Mouse (Mus musculus) CD4-positive helper T cell, adult 2 months (primary cell): Measurements from ENCODE around the gene Dok3.
"Not testable (repeated sequence)": the region's sequence is repeated elsewhere in the genome, so short reads cannot be mapped to it uniquely, and the experiment has no call there.

ENCODE experiments used
- DNase-seq: peaks from one replicate; pipeline ENCODE4 v3.0.0-alpha.2; 2012; ENCODE audit warnings: low read depth, missing footprints, low spot score

Dok3 gene

GRCm38 (mm10) chr13:55529198-55529915 is at the start of gene Dok3:
Gene Dok3, minus strand, starts transcription at chr13:55529296.
- no peak for DNase-seq

- DNase-seq: no peak
These were observed 49.0 kb upstream of the Dok3 start for GRCm38 (mm10) chr13:55578086-55578485.

GRCm38 (mm10) chr13:55576872-55577271 is 47.8 kb upstream of the Dok3 start:
- not testable (repeated sequence) for DNase-seq

DNA sequence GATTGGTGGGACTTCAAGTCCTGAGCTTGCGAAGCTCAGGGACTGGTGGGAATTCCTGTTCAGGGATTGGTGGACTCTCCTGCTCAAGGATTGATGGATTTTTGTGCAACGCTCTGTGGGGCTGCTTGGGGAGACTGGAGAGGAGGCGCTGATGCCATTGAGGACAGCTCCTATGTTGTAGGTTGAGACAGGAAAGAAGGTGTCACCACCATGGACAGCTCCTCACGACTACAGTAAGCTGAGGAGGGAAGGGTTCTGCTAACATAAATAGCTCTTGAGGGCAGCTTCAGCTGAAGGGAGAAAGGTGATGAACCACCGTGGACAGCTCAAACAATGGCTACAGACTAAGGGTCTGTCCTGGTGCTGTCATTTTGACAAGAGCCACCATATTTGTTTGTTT is 46.8 kb upstream of the Dok3 start:
- DNase-seq: no peak

DNA sequence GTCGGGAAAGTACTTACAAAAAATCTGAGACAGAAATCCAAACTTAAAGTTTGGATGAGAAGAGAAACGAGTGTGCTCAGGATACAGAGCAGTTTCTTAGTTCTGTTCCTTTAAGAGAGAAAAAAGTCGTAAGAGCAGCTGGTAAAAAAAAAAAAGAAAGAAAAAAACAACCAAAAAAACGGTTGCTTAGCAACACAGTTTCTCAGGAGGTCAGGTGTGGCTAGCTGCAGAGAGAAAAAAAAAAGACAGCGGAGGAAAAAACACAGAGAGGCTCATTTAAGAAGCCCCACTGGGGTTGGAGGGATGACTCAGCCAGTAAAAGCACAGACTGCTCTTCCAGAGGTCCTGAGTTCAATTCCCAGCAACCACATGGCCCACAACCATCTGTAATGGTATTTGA is 45.2 kb upstream of the Dok3 start:
- peak; percentile 31 for DNase-seq

- no peak for DNase-seq
These were observed 44.3 kb upstream of the Dok3 start, which contains the start of gene Tmed9 for GRCm38 (mm10) chr13:55573432-55573831. Gene Tmed9, plus strand, starts transcription at chr13:55573732.

DNA sequence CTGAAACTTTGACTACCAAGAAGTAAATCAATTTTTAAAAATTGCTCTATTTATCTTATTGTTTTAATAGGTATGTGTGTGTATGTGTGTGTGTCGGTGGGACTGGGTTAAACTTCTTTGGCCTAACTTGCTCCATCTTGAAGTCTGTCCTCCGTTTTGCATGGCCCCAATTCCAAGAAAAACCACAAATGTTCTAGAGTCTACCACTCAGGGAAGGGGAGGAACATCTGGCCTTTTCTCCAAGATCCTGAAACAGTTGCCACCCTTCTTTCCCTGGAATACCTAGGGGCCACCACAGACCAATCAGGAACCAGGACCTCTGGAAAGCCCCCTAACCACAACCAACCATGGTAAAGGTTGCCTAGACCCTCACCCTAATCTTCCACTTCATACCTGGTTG is 42.9 kb upstream of the Dok3 start:
- DNase-seq: no peak

DNA sequence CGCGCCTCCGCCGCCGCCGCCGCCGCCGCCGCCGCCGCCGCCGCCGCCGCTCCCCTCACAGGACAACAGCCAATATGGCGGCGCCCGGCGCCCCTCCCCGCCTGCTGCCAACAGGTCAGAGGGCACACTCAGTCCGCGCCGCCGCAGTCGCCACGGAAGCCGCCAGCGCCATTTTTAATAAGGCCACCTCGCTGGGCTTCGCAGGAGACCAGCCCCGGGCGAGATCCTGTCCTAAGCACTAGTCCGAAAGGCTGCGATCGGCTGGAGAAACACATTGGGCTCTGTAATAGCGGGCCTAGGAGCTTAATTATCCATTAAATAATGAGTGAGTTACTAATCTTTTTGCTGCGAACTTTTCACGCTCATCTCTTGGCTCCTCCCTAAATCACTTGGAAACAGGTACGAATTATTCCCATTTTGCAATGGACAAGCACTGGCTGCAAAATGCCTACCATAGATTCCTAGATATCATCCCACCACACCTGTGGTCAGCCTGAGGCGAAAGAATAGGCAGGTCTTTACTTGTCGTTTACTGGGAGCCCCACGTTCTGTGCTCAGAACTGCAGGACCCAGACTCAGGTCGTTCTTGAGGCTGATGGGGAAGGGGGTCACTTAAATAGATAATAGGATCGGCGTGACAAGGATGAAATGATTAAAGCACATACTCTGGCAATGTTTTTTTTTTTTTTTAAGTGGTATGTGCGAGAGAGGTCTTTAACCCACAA is 42.1 kb upstream of the Dok3 start, which contains the start of gene Fam193b:
TSS of gene Fam193b (minus strand) at position 94 of the 725 bp plus-strand sequence.
- DNase-seq: peak; percentile 92

- peak; percentile 31 for DNase-seq
These were observed 41.3 kb upstream of the Dok3 start for GRCm38 (mm10) chr13:55570286-55570973.

- DNase-seq: peak; percentile 23
These were observed 40.7 kb upstream of the Dok3 start for GRCm38 (mm10) chr13:55569726-55570285.

- not testable (repeated sequence) for DNase-seq
These were observed 39.4 kb upstream of the Dok3 start for GRCm38 (mm10) chr13:55568524-55568923.

DNA sequence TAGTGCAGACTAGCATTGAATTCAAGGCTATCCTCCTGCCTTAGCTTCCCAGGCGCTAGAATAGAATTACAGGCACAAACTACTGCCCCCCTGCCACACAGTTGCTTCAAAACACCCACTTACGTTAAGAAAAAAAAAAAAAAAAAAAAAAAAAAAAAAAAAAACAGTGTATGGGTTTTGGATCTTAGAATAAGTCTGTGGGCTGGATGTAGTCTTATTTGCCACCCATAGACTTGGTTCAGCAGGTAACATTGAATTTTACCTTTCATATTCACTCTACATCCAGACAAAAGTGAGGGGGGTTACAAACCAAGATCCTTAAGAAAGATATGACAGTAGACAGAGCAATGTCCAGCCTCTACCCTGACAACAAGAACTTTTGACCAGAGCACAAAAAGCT is 38.9 kb upstream of the Dok3 start:
- no peak for DNase-seq

DNA sequence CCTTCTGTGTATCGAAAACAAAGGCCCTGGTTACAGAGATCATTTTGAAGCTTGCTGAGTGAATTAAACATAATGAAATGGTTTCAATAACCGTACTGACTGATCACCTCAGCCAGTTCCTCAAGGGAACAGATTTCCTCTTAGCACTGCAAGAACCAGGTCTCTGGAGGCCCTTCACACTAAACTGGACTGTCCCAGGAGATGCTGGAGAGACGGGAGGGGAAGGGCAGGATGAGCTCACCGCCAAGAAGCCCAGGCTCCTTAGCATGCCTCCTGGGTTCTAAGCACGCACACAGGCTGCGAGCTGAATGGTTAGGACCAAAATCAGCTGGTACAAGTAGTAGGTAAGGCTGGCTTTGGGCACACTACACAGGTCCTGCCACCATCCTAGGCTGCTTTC is 37.9 kb upstream of the Dok3 start:
- no peak for DNase-seq

GRCm38 (mm10) chr13:55563266-55563879 is 34.3 kb upstream of the Dok3 start:
- DNase-seq: no peak

DNA sequence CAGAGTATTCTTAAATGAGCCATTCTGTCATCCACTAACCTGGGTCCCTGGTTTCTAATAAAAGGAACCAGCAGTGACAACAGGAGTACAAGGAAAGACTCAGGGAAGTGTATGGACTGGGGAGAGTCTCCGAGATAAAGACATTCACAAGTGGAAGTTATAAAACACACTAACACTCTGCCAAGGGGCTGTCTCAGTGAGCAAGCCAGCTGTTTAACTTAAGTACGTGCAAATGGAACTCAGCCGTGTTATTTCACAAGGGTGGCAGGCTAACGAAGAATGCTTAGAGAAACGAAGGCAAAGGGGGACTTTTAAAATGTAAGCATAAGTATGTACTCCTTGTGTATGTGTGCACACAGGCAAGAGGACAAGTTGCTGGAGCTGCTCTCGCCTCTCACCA is 28.4 kb upstream of the Dok3 start:
- no peak for DNase-seq

DNA sequence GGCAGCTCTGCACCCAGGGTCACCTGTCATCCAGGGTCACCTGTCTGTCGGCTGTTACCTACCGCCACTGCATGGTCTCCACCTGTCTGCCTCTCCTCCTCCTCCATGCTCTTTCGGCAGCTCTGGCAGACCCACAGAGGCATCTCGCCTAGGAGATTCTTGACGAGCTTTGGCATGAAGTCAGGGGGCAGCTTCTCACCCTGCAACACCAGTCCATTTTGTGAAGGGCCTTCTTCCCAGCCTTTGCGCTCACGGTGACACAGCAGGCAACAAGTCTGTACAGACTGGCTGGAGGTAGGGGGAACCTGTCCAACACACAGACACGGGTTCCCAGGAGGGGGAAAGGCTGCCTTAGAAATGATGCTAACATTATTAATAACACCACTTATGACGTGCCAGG is 26.8 kb upstream of the Dok3 start:
- DNase-seq: no peak

DNA sequence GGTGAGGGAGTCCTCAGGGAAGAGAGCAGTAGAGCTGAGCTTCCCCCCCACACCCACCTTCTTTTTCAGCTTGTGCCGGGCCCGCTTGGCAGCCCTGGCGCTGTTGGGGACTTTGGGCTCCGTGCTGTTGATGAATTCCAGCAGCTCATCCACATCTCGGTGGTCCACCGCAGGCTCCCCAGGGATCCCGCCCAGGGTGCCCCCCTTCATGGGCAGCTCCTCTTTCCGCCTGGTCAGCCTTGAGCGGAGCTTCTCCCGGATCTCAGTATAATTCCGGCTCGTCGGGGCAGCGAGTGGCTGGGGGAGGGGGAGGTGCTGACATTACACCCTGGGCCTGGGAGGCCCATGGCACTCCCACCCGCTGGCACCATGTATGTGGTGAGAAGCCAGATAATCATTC is 20.0 kb upstream of the Dok3 start:
- DNase-seq: no peak

DNA sequence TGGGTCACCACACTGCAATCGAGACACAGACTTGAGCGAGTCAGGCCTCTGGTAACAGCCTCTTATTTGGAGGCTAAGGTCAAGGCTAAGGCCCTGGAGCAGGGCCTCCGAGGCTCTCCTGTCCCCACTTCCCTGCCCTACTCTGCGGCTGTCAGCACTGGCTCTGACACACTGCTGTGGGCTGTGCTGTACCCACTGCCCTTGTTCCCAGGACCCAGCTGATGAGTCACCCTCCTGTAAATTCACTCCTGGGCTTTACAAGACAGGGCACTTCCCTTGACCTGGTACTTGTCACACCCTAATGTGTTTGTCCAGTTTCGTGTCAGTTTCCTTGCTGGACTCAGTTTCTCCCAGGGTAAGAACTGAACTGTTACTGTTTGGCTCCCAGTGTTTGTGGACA is 19.3 kb upstream of the Dok3 start:
- no peak for DNase-seq

DNA sequence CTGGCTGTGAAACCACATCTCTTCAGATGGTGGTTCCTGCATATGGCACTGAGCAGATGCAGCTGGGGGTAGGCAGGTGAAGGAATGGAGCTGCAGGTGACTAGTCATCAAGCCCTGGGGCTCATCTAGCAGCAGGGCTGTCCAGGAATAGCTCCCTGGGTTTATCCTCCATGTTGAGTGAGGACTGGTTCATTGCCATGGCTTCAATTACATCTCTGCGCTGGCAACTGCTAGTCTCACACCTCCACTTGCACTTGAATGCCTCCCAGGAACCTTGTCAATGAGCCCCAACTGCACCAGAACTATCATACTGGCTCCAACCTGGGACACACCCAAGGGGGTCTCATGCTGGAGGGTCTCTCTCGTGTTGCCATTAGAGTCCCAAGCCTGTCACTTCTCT is 18.8 kb upstream of the Dok3 start:
- DNase-seq: no peak

GRCm38 (mm10) chr13:55544792-55545191 is 15.7 kb upstream of the Dok3 start:
- DNase-seq: no peak

- no peak for DNase-seq
These were observed 14.4 kb upstream of the Dok3 start for GRCm38 (mm10) chr13:55543447-55543846.

DNA sequence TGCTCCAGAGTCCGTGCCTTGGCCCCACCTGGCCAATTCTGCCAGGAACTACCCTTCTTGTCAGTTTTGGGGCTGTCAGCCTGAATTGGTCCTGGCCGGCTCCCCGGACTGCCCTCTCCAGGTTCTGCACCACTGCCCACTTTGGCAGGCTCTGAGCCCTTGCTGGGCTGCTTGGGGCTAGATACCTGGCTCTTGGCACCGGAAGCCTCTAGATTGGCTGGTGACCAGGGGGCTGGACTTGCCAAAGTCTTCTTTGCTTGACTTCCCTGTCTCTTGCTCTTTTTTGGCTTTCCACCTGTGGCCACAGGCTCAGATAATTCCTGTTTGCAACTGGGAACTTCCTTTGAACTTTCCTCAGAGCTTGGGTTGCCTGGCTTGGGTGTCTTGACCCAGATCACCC is 13.8 kb upstream of the Dok3 start:
- DNase-seq: no peak
